Mouse (Mus musculus) heart, postnatal 14 days (tissue): ENCODE measurements around the gene Amdhd1. TPM values are rescaled to one million over a fixed set of nuclear protein-coding genes. Genes with fewer than 3 reads are reported as not detected.
"Not testable (repeated sequence)": the region's sequence is repeated elsewhere in the genome, so short reads cannot be mapped to it uniquely, and the experiment has no call there.

Experiments
- DNase-seq, 2 experiments: peaks; one replicate each; pipeline ENCODE4 v3.0.0; 2021 to 2022
- intact Hi-C: fragments of 180-260 bp; cut with DNase I; formaldehyde crosslinking; loops from one replicate; pipeline ENCODE4 v1.15.1; 2025
- long read RNA-seq, 2 experiments: library from polyadenylated mRNA; stranded (forward); transcript quantifications; one replicate each; pipeline ENCODE4 v2.0.0; 2021
- total RNA-seq, 2 experiments: library from RNA; stranded (reverse); gene quantifications; 2 replicates each; pipeline ENCODE4 v1.2.3; 2021

Gene Amdhd1
- not detected for total RNA-seq
- long read RNA-seq, experiment 1, result 0 reads
- long read RNA-seq, experiment 2, result 0 reads

DNA sequence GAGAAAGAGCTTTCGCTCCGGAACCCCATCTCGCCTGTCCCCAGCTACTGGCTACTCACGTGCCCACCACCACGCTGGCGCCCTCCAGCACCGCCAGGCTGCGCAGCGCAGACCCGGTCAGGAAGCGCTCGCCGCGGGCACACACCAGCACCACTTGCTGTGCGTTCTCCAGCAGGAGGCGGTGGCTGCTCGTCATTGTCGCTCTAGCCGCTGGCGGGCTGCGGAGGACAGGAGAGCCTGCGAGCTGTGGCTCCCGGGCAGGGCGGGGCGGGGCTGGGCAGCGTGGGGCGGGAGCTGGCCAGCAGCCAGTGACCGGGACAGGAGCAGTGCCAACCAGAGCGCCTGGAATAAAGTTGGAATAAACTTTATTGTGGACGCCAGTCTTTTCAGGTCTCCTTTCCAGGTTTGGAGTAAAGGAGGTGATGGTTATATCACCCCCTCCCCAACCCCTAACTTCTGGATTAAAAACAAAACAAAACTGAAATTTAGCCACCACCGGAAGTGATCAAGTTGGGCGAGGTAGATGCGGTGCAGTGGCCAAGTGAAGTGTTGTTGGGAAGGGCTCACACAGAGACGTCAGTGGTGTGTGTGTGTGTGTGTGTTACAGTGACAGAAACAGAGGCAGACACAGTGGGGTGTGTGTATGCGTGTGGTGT is at the start of gene Amdhd1:
Amdhd1 (minus strand) TSS at position 259 of the 656 bp plus-strand sequence.
- peak; percentile 84 to 85 for DNase-seq
- intact Hi-C loops, result loop anchor here (10.0 kb wide), 1 partner anchor 495 kb away; no protein-coding TSS in a partner anchor

- peak; percentile 90 to 94 for DNase-seq
- intact Hi-C loops, result no loop called here
Measured at GRCm38 (mm10) chr10:93589281-93589848, 49.5 kb upstream of the Amdhd1 start, which contains the start of gene Snrpf. Gene Snrpf (minus strand): TSS chr10:93589706.

GRCm38 (mm10) chr10:93588796-93589195 is 49.0 kb upstream of the Amdhd1 start:
- DNase-seq, result no peak
- intact Hi-C loops, result no loop called here

GRCm38 (mm10) chr10:93577271-93577886 is 37.5 kb upstream of the Amdhd1 start:
- intact Hi-C loops, result loop anchor here (2.0 to 10.0 kb wide), 3 partner anchors 93 to 533 kb away; no protein-coding TSS in a partner anchor

DNA sequence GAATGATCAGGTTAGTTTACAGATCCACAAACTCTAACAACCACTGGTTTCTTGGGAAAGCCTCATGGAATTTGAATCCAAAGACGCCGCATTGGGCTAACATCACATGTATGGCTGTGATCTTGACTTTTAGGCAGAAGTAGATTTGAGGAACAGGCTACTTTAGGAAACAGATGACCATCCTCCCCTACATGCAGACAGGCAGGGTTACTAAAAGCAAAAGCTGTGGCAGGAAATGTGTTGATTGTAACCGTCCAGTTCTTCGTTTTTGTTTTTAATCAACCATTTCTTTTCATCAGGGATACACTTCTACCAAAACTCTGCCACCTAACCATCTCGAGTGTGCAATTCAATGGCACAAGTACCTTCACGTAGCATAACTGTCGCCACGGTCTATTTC is 36.1 kb upstream of the Amdhd1 start:
- intact Hi-C loops, result loop anchor here (2.0 to 10.0 kb wide), 3 partner anchors 91 to 531 kb away; no protein-coding TSS in a partner anchor
- DNase-seq, result no peak

More at GRCm38 (mm10) chr10:93577271-93577886, 37.5 kb upstream of the Amdhd1 start:
- DNase-seq, result peak; percentile 75 to 83

GRCm38 (mm10) chr10:93574966-93575365 is 35.1 kb upstream of the Amdhd1 start:
- no peak for DNase-seq
- intact Hi-C loops, result loop anchor here (10.0 kb wide), 1 partner anchor 530 kb away; no protein-coding TSS in a partner anchor

GRCm38 (mm10) chr10:93572209-93572608 is 32.4 kb upstream of the Amdhd1 start:
- intact Hi-C loops, result loop anchor here (10.0 kb wide), 1 partner anchor 527 kb away; no protein-coding TSS in a partner anchor
- DNase-seq, result no peak

DNA sequence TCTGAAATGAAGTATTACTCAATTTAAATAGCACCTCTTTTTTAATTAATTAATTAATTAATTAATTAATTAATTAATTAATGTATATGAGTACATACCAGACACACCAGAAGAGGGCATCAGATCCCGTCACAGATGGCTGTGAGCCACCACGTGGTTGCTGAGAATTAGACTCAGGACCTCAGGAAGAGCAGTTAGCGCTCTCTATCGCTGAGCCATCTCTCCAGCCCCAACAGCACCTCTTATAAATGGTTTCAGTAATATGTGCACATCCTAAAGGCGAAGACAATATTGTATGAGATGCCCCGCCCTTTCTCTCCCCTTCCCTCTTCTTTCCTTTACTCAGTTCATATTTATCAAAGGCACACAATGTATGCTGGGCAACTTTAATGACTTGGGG is 28.8 kb upstream of the Amdhd1 start:
- intact Hi-C loops, result no loop called here
- no peak for DNase-seq

- intact Hi-C loops, result no loop called here
- DNase-seq, result no peak
Measured at GRCm38 (mm10) chr10:93567841-93568566, 28.2 kb upstream of the Amdhd1 start.

- intact Hi-C loops, result no loop called here
Measured at GRCm38 (mm10) chr10:93567066-93567465, 27.2 kb upstream of the Amdhd1 start.

GRCm38 (mm10) chr10:93564518-93565090 is 24.8 kb upstream of the Amdhd1 start:
- DNase-seq, result no peak
- intact Hi-C loops, result no loop called here

More at GRCm38 (mm10) chr10:93567066-93567465, 27.2 kb upstream of the Amdhd1 start:
- DNase-seq, result no peak

GRCm38 (mm10) chr10:93559786-93560185 is 20.0 kb upstream of the Amdhd1 start:
- intact Hi-C loops, result no loop called here
- DNase-seq, result no peak

DNA sequence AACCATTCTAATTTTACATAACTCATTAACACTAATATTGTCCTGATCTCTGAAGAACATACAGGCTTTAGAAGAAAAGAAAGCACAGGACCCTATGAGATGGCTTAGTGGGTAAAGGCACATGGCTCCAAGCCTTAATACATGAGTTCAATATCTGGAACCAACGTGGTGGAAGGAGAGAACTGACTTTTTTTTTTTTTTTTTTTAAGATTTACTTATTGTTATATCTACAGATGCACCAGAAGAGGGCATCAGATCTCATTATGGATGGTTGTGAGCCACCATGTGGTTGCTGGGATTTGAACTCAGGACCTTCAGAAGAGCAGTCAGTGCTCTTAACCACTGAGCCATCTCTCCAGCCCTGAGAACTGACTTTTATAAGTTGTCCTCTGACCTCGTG is 18.1 kb upstream of the Amdhd1 start:
- intact Hi-C loops, result not testable (repeated sequence)

GRCm38 (mm10) chr10:93552596-93552995 is 12.8 kb upstream of the Amdhd1 start:
- intact Hi-C loops, result no loop called here
- DNase-seq, result no peak

More for the DNA sequence above, 18.1 kb upstream of the Amdhd1 start:
- not testable (repeated sequence) for DNase-seq

- DNase-seq, result no peak
- intact Hi-C loops, result loop anchor here (2.0 to 10.0 kb wide), 3 partner anchors 63 to 505 kb away; no protein-coding TSS in a partner anchor
Measured at GRCm38 (mm10) chr10:93549821-93550220, 10.0 kb upstream of the Amdhd1 start.

- intact Hi-C loops, result loop anchor here (2.0 to 10.0 kb wide), 3 partner anchors 62 to 504 kb away; no protein-coding TSS in a partner anchor
- peak; percentile 74 to 81 for DNase-seq
Measured at GRCm38 (mm10) chr10:93548991-93549390, 9.2 kb upstream of the Amdhd1 start.

DNA sequence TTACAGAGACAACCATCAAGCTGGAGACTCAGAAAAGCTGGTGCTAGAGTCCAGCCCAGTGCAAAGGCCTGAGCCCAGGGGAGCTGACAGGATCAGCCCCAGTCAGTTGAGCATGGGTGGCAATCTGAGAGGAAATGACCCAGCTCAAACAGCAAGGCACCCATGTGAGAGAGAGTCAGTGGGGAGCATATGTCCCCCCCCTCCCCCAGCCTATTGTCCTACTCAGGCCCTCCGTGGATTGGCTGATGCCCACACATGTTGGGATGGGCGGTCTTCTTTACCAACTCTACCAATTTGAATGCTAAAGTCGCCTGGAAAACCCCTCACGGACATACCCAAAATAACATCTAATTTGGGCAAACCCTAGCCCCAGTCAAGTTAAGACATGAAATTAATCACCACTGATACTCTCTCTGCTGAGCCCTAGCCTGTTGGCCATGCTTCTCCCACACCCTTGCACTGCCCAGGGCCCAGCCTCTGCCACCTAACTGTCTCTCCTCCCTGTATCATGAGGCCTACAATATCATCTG is 8.0 kb upstream of the Amdhd1 start:
- intact Hi-C loops, result loop anchor here (2.0 to 10.0 kb wide), 3 partner anchors 61 to 503 kb away; no protein-coding TSS in a partner anchor
- no peak for DNase-seq

DNA sequence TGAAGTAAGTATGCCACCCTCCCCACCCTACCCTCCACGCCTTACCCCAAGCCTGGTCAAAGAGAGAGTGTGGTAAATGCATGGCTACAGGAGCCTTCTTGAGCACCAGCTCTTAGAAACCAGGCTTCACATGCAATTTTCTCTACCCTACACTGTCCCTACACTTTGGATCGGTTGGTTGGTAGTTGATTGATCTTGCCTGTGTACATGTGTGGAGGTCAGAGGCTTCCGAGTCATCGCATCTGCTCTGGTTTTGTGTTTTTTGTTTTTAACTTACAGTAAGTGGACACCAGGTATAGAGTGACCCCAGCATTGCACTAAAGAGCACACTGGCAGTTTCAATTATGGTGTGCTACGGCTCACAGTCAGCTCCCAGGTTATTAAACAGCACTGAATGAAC is 4.3 kb upstream of the Amdhd1 start:
- no peak for DNase-seq
- intact Hi-C loops, result loop anchor here (10.0 kb wide), 1 partner anchor 499 kb away; no protein-coding TSS in a partner anchor

DNA sequence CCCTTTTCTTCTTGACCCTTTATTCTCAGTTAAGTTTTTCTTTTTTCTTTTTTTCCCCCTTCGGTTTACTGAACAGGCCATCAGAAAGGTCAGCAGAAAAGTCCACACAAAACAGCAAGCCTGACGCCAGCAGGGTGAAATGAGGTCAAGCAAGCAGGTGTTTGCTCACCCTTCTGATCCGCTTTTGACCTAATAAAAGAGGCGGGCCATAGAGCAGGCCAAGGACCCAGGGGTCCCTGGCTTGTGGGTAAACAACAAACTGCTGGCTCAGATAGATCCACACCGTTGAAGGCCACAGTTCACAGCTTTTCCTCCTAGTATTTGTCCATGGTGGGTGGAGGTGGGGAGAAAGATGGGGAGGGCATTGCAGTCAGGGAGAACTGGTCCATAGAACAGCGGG is 3.3 kb upstream of the Amdhd1 start:
- intact Hi-C loops, result loop anchor here (10.0 kb wide), 1 partner anchor 498 kb away; no protein-coding TSS in a partner anchor
- no peak for DNase-seq
